Mouse (Mus musculus) C2C12 (cell line): ENCODE data around the gene Gm49322. TPM values are rescaled to one million over a fixed set of nuclear protein-coding genes. Genes with fewer than 3 reads are reported as not detected.

ENCODE experiments used
- H3K27me3 ChIP-seq: one replicate; pipeline ENCODE4 v1.6.1; 2011; ENCODE audit not compliant: control insufficient read depth, insufficient read depth, insufficient read length
- H3K36me3 ChIP-seq: one replicate; pipeline ENCODE4 v1.6.1; 2011; ENCODE audit not compliant: control insufficient read depth, insufficient read depth
- H3K4me3 ChIP-seq: one replicate; pipeline ENCODE4 v1.5.1; 2011; ENCODE audit warnings: mild to moderate bottlenecking, control low read depth; ENCODE audit not compliant: poor library complexity, insufficient read depth, severe bottlenecking
- H3K79me2 ChIP-seq: one replicate; pipeline ENCODE4 v1.6.1; 2011; ENCODE audit not compliant: control insufficient read depth, insufficient read depth
- H3K79me3 ChIP-seq: one replicate; pipeline ENCODE4 v1.6.1; 2011; ENCODE audit warnings: low read depth, control low read depth
- H3ac ChIP-seq: one replicate; pipeline ENCODE3; 2011; ENCODE audit warnings: low read depth; ENCODE audit not compliant: control insufficient read depth, insufficient read length
- CEBPB ChIP-seq: IDR thresholded peaks from one replicate; pipeline ENCODE4 v1.6.1; 2011; ENCODE audit warnings: low read depth, mild to moderate bottlenecking, control low read depth, moderate library complexity
- CTCF ChIP-seq: IDR thresholded peaks from one replicate; pipeline ENCODE4 v1.5.1; 2011; ENCODE audit not compliant: control insufficient read depth, insufficient read depth, insufficient read length
- FOSL1 ChIP-seq: IDR thresholded peaks from one replicate; pipeline ENCODE4 v1.8.0; 2011; ENCODE audit warnings: mild to moderate bottlenecking, low read length; ENCODE audit not compliant: poor library complexity, insufficient read depth, severe bottlenecking
- MAX ChIP-seq: IDR thresholded peaks from one replicate; pipeline ENCODE4 v1.6.1; 2011; ENCODE audit warnings: mild to moderate bottlenecking, control low read depth
- MYOD1 ChIP-seq: IDR thresholded peaks from one replicate; pipeline ENCODE4 v1.6.1; 2011; ENCODE audit warnings: low read depth; ENCODE audit not compliant: control insufficient read depth, insufficient read length
- MYOG ChIP-seq: IDR thresholded peaks from one replicate; pipeline ENCODE4 v1.6.1; 2011; ENCODE audit not compliant: control insufficient read depth, insufficient read length; ENCODE audit errors: extremely low read depth
- USF1 ChIP-seq: IDR thresholded peaks from one replicate; pipeline ENCODE4 v1.6.1; 2011; ENCODE audit warnings: low read depth, mild to moderate bottlenecking, control low read depth, moderate library complexity
- microRNA-seq: library from miRNA; unstranded; fragments of <30 nt; microRNA quantifications from one replicate; pipeline ENCODE4, GENCODE M21; 2019; ENCODE audit warnings: borderline microRNAs expressed
- polyA plus RNA-seq: library from polyadenylated mRNA; unstranded; fragments of >200 nt; fragmentation: generic; extraction: Trizol; gene quantifications from one replicate; pipeline ENCODE4 v1.2.1, GENCODE M21; 2012; ENCODE audit warnings: missing spikeins

The Gm49322 gene
- polyA plus RNA-seq, 1 experiment, result 1.0 TPM

DNA sequence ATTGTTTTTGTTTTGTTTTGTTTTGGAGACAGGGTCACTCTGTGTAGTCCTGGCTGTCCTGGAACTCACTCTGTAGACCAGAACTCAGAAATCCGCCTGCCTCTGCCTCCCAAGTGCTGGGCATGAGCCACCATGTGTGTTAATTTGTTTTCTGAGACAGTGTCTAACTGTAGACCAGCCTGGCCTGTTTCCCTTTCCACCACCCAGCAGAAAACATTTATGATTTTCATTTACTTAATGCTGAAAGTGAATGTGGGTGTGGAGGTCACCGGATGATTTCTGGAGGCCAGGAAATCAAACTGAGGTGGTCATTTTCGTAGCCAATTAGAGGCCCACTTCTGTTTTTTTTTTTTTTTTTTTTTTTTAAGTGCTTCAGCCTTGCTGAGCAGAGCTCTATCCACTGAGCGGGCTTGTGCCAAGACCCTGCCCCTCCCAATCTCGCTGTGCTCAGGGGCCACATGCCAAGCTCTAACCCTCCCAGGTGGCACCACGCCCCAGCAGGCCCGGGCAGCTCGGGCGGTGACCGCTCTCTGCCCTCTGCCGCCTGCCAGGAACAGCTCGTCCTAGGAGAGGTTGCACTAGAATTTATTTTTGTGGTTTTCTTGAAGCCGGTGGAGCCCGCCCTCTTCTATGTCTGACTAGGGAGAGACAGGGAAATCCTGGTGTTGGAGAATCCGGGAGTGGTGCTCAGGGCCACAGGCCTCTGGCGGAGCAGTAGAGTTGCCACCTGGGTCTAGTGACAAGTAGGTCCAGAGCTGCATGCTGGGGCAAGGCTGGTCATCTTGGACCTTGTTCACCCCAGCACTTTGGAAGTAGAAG, 58.6 kb downstream of the Gm49322 start:
- Histone ChIP-seq H3K36me3 (peaks cover 37% of the 10 kb centered on the region), H3ac (no peak overlapping the region), H3K79me2 (no peaks in the 10 kb centered on the region), H3K4me3 (no peak overlapping the region), H3K27me3 (no peaks in the 10 kb centered on the region), H3K79me3 (no peaks in the 10 kb centered on the region)
- TF ChIP-seq MYOG, result no peak
- TF ChIP-seq CEBPB, result no peak
- no peak for TF ChIP-seq CTCF
- no peak for TF ChIP-seq USF1
- no peak for TF ChIP-seq FOSL1
- no peak for TF ChIP-seq MYOD1
- TF ChIP-seq MAX, result no peak

DNA sequence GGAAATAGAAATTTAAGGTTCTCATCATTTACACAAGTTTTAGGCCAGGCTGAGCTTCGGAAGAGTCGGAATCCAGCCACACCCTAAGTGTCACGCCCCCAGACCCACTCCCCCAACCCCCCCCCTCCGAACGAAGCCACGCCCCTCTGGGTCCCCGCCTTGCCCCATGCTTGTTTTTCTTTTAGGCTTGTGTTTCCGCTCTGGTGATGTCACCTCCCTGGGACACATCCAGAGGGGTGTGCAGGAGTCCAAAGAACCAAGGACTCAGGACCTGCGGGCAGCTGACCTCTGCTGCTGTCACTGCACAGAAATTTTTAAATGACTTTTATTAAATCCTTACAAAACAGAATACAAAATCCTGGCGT, 59.2 kb downstream of the Gm49322 start:
- Histone ChIP-seq H3K79me2 (no peaks in the 10 kb centered on the region), H3K79me3 (no peaks in the 10 kb centered on the region), H3K27me3 (no peaks in the 10 kb centered on the region), H3K4me3 (no peak overlapping the region), H3K36me3 (peaks cover 43% of the 10 kb centered on the region), H3ac (no peak overlapping the region)
- TF ChIP-seq CTCF (no peak), USF1 (no peak), CEBPB (no peak), FOSL1 (no peak), MYOD1 (no peak), MAX (no peak), MYOG (no peak)

Small RNAs within 50 kb of the gene (microRNA-seq; reads per million reads assigned to microRNA genes)
- 0.40 reads per million, percentile 3 among the genes with 10 or more reads in this experiment for gene Mir6912

Other genes with a start within 250 kb of the Gm49322 start
- not detected for gene Plk5, start 249.6 kb upstream of the Gm49322 start, polyA plus RNA-seq
- gene Mex3d, start 218.4 kb upstream of the Gm49322 start, polyA plus RNA-seq, result 37.4 TPM
- 326 TPM for gene Mbd3, start 206.5 kb upstream of the Gm49322 start, polyA plus RNA-seq
- 1,025 TPM for gene Uqcr11, start 199.2 kb upstream of the Gm49322 start, polyA plus RNA-seq
- gene Tcf3, start 172.4 kb upstream of the Gm49322 start, polyA plus RNA-seq, result 111 TPM
- gene Onecut3, start 111.2 kb upstream of the Gm49322 start, polyA plus RNA-seq, result not detected
- gene Atp8b3, start 66.9 kb upstream of the Gm49322 start, polyA plus RNA-seq, result 0.13 TPM
- 23.0 TPM for gene Rexo1, start 44.5 kb upstream of the Gm49322 start, polyA plus RNA-seq
- gene Klf16, start 28.7 kb upstream of the Gm49322 start, polyA plus RNA-seq, result 21.0 TPM
- gene Abhd17a, start 15.7 kb upstream of the Gm49322 start, polyA plus RNA-seq, result 103 TPM
- 119 TPM for gene Scamp4, start 3.1 kb upstream of the Gm49322 start, polyA plus RNA-seq
- 11.1 TPM for gene Adat3, start 3.1 kb upstream of the Gm49322 start, polyA plus RNA-seq
- gene Csnk1g2, start 16.8 kb downstream of the Gm49322 start, polyA plus RNA-seq, result 165 TPM
- 53.8 TPM for gene Btbd2, start 51.0 kb downstream of the Gm49322 start, polyA plus RNA-seq
- 61.4 TPM for gene Mknk2, start 72.1 kb downstream of the Gm49322 start, polyA plus RNA-seq
- gene Mob3a, start 96.0 kb downstream of the Gm49322 start, polyA plus RNA-seq, result 34.2 TPM
- 0.43 TPM for gene Izumo4, start 96.2 kb downstream of the Gm49322 start, polyA plus RNA-seq
- gene Ap3d1, start 136.2 kb downstream of the Gm49322 start, polyA plus RNA-seq, result 51.3 TPM
- 19.1 TPM for gene Dot1l, start 149.2 kb downstream of the Gm49322 start, polyA plus RNA-seq
- gene Sf3a2, start 192.2 kb downstream of the Gm49322 start, polyA plus RNA-seq, result 106 TPM
- 74.8 TPM for gene Plekhj1, start 192.6 kb downstream of the Gm49322 start, polyA plus RNA-seq
- 0.87 TPM for gene Amh, start 199.2 kb downstream of the Gm49322 start, polyA plus RNA-seq
- gene Jsrp1, start 207.5 kb downstream of the Gm49322 start, polyA plus RNA-seq, result 29.2 TPM
- gene Oaz1, start 220.6 kb downstream of the Gm49322 start, polyA plus RNA-seq, result 1,494 TPM
- gene Lingo3, start 238.0 kb downstream of the Gm49322 start, polyA plus RNA-seq, result 0.05 TPM
- gene Lsm7, start 249.2 kb downstream of the Gm49322 start, polyA plus RNA-seq, result 297 TPM
- 31.2 TPM for gene Sppl2b, start 249.3 kb downstream of the Gm49322 start, polyA plus RNA-seq